ENCODE assay signal across 8 mouse cellular contexts in the genomic region with DNA sequence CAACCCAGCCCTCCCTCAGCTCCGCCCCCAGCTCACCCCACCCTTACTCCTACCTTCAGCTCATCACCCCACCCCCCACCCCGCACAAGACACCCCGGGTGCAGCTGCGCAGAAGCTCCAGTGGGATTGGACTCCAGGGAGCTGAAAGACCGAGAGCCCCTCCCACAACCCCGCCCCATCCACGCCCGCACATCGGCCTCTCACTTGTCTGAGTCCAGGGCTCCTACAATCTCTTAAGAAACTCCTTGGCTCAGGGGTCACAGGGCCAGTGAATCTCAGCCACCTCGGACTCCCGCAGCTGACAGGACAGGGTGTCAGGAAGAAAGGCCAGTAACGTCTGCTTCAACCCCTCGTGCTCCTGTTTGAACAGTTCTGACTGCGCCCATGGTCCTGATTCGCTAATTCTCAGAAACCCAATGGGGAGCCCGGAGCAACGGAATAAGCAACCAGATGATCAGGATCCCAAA.
DNase-seq lines count a peak whose midpoint lies in the region; ATAC-seq and TF ChIP-seq lines count a peak whose summit lies in the region.
"Not testable (repeated sequence)": the region's sequence is repeated elsewhere in the genome, so short reads cannot be mapped to it uniquely, and the experiment has no call there.

No protein-coding gene starts in this region.

- H3K27me3 ChIP-seq in forebrain, embryonic 12.5 days; hindbrain, embryonic 10.5 days (ENCODE audit: insufficient read depth, poor library complexity, severe bottlenecking); kidney, postnatal 0 days (ENCODE audit: insufficient read depth, low read length); liver, embryonic 13.5 days; testis, adult 2 months (ENCODE audit: control insufficient read depth, insufficient read depth, low read length): not testable (repeated sequence)

- H3K9ac ChIP-seq in forebrain, embryonic 12.5 days; kidney, postnatal 0 days (ENCODE audit: low read depth, low read length); liver, embryonic 13.5 days: not testable (repeated sequence)

- H3K4me2 ChIP-seq in forebrain, embryonic 12.5 days = peak overlapping the region; percentile 44
- H3K4me2 ChIP-seq in kidney, postnatal 0 days (ENCODE audit: low read length) = peak overlapping the region; percentile 27; the same call in 1 of the 2 replicates
- peak overlapping the region; percentile 29; the same call in 1 of the 2 replicates for H3K4me2 ChIP-seq in liver, embryonic 13.5 days

- not testable (repeated sequence) for H3K27ac ChIP-seq in forebrain, embryonic 12.5 days; hindbrain, embryonic 10.5 days; kidney, postnatal 0 days; liver, embryonic 13.5 days
- H3K27ac ChIP-seq in testis, adult 2 months (ENCODE audit: control insufficient read depth, insufficient read depth, low read depth, low read length) = peak overlapping the region; percentile 36; the same call in 1 of the 2 replicates

- not testable (repeated sequence) for H3K36me3 ChIP-seq in forebrain, embryonic 12.5 days (replicated peaks); hindbrain, embryonic 10.5 days; kidney, postnatal 0 days (ENCODE audit: insufficient read depth, low read length); liver, embryonic 13.5 days; testis, adult 2 months (ENCODE audit: control insufficient read depth, insufficient read depth, low read length)

- H3K9me3 ChIP-seq in forebrain, embryonic 12.5 days; hindbrain, embryonic 10.5 days; kidney, postnatal 0 days (replicated peaks; ENCODE audit: low read length); liver, embryonic 13.5 days (replicated peaks): not testable (repeated sequence)

- not testable (repeated sequence) for TF ChIP-seq CTCF in kidney, postnatal 0 days (IDR thresholded peaks at IDR 0.05; ENCODE audit: low read depth); testis, adult 2 months (IDR thresholded peaks at IDR 0.05; ENCODE audit: control insufficient read depth, insufficient read depth, insufficient replicate concordance, low read depth, low read length)

- WGBS in forebrain, embryonic 12.5 days = 4% methylated on average over 17 of the region's 17 CpGs
- 6% methylated on average over 17 of the region's 17 CpGs for WGBS in hindbrain, embryonic 10.5 days
- WGBS in kidney, postnatal 0 days = 6% methylated on average over 17 of the region's 17 CpGs
- WGBS in liver, embryonic 13.5 days (ENCODE audit: insufficient replicate concordance) = 7% methylated on average over 17 of the region's 17 CpGs

- H3K4me3 ChIP-seq in forebrain, embryonic 12.5 days (replicated peaks) = peak overlapping the region; percentile 24
- peak overlapping the region; percentile 38 for H3K4me3 ChIP-seq in hindbrain, embryonic 10.5 days
- H3K4me3 ChIP-seq in kidney, postnatal 0 days (replicated peaks; ENCODE audit: low read depth, low read length); liver, embryonic 13.5 days (replicated peaks): not testable (repeated sequence)
- peak overlapping the region; percentile 83 for H3K4me3 ChIP-seq in testis, adult 2 months (ENCODE audit: control insufficient read depth, low read depth, low read length)

- not testable (repeated sequence) for H3K4me1 ChIP-seq in forebrain, embryonic 12.5 days; hindbrain, embryonic 10.5 days (replicated peaks); kidney, postnatal 0 days (replicated peaks; ENCODE audit: insufficient read depth, low read length); liver, embryonic 13.5 days (replicated peaks); testis, adult 2 months (ENCODE audit: control insufficient read depth, insufficient read depth, low read length)

- peak; percentile 76 for ATAC-seq in forebrain, embryonic 12.5 days (ENCODE audit: low FRiP score)
- peak; percentile 73; the same call in 1 of the 2 replicates for ATAC-seq in kidney, postnatal 0 days (replicated peaks; ENCODE audit: low FRiP score, low read depth)
- not testable (repeated sequence) for ATAC-seq in liver, embryonic 13.5 days (ENCODE audit: low read depth)

- not testable (repeated sequence) for TF ChIP-seq POLR2A in testis, adult 2 months (IDR thresholded peaks at IDR 0.05; ENCODE audit: control insufficient read depth, low read depth, low read length)

- peak; percentile 15 for DNase-seq in adrenal gland, postnatal 10 days
- DNase-seq in cerebellum, postnatal 14 days = peak; percentile 9 to 12
- peak; percentile 36 for DNase-seq in hindbrain, embryonic 10.5 days (ENCODE audit: low spot score)
- DNase-seq in kidney, postnatal 0 days (ENCODE audit: low spot score) = peak; percentile 2
- not testable (repeated sequence) for DNase-seq in liver, embryonic 13.5 days
- DNase-seq in neural tube, embryonic 10.5 days (ENCODE audit: extremely low spot score, low spot score) = peak; percentile 34
